Mouse (Mus musculus) adrenal gland, adult 2 months (tissue): ENCODE measurements around the gene Foxp1. TPM values are rescaled to one million over a fixed set of nuclear protein-coding genes. Genes with fewer than 3 reads are reported as not detected.

ENCODE experiments used
- DNase-seq: peaks from one replicate; pipeline ENCODE4 v3.0.0; 2021
- polyA plus RNA-seq: library from polyadenylated mRNA; depleted of rRNA; stranded (reverse); fragments of >200 nt; gene quantifications from 2 replicates; pipeline ENCODE4 v1.2.3, GENCODE M21; 2012
- total RNA-seq, 2 experiments: library from RNA; stranded (reverse); gene quantifications; 2 replicates each; pipeline ENCODE4 v1.2.3; 2021

The Foxp1 gene
- total and polyA plus RNA-seq, 3 experiments, result 38.7 to 44.1 (median 41.4) TPM

GRCm38 (mm10) chr6:99388741-99389675 is 133.5 kb downstream of the Foxp1 start:
- DNase-seq, result peak; percentile 10

GRCm38 (mm10) chr6:99388023-99388422 is 134.5 kb downstream of the Foxp1 start:
- DNase-seq, result no peak

GRCm38 (mm10) chr6:99385059-99385604 is 137.4 kb downstream of the Foxp1 start:
- DNase-seq, result peak; percentile 32

GRCm38 (mm10) chr6:99383846-99384472 is 138.6 kb downstream of the Foxp1 start:
- DNase-seq, result no peak

- no peak for DNase-seq
Measured at GRCm38 (mm10) chr6:99380146-99380545, 142.4 kb downstream of the Foxp1 start.

- peak; percentile 52 for DNase-seq
Measured at GRCm38 (mm10) chr6:99378997-99379710, 143.4 kb downstream of the Foxp1 start.

GRCm38 (mm10) chr6:99377716-99378115 is 144.8 kb downstream of the Foxp1 start:
- DNase-seq, result no peak

GRCm38 (mm10) chr6:99377131-99377530 is 145.4 kb downstream of the Foxp1 start:
- no peak for DNase-seq

- DNase-seq, result no peak
Measured at GRCm38 (mm10) chr6:99376721-99377120, 145.8 kb downstream of the Foxp1 start.

- DNase-seq, result no peak
Measured at GRCm38 (mm10) chr6:99375865-99376264, 146.7 kb downstream of the Foxp1 start.

GRCm38 (mm10) chr6:99375376-99375775 is 147.1 kb downstream of the Foxp1 start:
- DNase-seq, result no peak

- DNase-seq, result no peak
Measured at GRCm38 (mm10) chr6:99374448-99375271, 147.9 kb downstream of the Foxp1 start.

GRCm38 (mm10) chr6:99372427-99372826 is 150.1 kb downstream of the Foxp1 start:
- no peak for DNase-seq

GRCm38 (mm10) chr6:99372016-99372415 is 150.5 kb downstream of the Foxp1 start:
- no peak for DNase-seq

GRCm38 (mm10) chr6:99369931-99370330 is 152.6 kb downstream of the Foxp1 start:
- DNase-seq, result no peak

GRCm38 (mm10) chr6:99369156-99369555 is 153.4 kb downstream of the Foxp1 start:
- no peak for DNase-seq

- DNase-seq, result no peak
Measured at GRCm38 (mm10) chr6:99368118-99368753, 154.3 kb downstream of the Foxp1 start.

- no peak for DNase-seq
Measured at GRCm38 (mm10) chr6:99364545-99364944, 158.0 kb downstream of the Foxp1 start.

- DNase-seq, result no peak
Measured at GRCm38 (mm10) chr6:99360581-99360980, 161.9 kb downstream of the Foxp1 start.

GRCm38 (mm10) chr6:99359765-99360499 is 162.6 kb downstream of the Foxp1 start:
- no peak for DNase-seq
